Mouse (Mus musculus) heart, adult 9 months (tissue): Measurements from ENCODE around the gene Hrasls.
A peak's percentile ranks its signal among the peaks of the same experiment; 100 is the strongest.

Source experiments
- DNase-seq, 2 experiments: peaks; one replicate each; pipeline ENCODE4 v3.0.0; 2022; ENCODE audit warnings: low spot score in 2 of 2

Hrasls gene

DNA sequence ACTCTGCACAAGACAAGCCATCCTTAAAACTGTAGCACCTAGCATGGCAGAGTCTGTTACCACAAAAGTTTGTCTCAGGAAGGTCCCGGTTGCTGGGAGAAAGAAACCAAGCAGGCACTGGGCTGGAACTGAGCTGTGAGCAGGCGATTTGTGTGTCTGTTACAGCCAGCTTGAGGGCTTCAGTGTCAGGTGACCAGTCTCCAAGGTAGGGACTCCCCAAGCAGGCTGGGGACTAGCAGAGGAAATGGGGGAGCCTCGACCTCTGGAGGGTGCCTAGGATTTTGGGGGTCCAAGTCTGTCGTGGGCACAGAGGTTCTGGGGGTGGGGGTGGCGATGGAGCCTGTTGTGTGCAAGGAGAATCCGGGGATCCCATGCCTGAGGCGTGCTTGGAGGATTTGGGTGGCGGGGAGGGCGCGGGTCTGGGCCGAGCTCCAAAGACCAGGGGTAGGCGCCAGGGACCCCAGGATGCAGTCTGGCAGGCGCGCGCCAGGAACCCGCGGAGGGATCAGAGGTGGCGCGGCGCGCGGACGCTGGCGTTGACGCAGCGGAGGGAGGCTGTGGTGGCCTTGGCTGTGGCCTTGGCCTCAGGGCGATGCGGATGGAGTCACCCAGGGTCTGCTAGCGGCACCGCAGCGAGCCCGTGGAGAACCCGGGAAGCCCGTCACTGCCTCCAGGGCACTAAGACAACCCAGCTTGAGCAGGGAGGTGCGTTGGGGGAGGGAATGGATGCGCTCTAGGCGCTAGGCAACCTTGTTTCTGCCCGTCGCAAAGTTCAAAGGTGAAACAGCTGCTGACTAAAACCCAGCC lies at the start of gene Hrasls:
Hrasls (plus strand) TSS at position 91 of the 807 bp plus-strand sequence.
- peak; percentile 14 to 24 for DNase-seq

DNA sequence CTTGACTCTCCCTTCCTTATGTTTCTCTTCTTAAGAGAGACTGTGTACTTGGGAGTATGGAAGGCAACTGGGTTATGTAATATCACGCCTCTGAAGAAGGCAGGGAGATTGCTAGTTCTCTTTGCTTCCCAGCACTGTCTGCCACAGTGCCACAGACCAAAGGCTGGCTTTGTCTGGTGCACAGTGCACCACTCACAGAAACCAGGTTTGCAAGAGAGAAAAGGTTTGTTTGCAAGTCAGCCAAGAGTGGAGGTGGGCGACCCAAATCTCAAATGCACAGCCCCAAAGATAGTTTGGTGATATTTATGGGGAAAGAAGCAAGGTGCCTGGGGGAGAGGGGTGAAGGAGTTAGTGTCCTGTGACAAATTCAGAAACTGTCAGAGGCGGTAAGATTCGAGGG lies 47.2 kb upstream of the Hrasls start:
- no peak for DNase-seq

- no peak for DNase-seq
Observed at GRCm38 (mm10) chr16:29167051-29167450, 42.4 kb upstream of the Hrasls start.

DNA sequence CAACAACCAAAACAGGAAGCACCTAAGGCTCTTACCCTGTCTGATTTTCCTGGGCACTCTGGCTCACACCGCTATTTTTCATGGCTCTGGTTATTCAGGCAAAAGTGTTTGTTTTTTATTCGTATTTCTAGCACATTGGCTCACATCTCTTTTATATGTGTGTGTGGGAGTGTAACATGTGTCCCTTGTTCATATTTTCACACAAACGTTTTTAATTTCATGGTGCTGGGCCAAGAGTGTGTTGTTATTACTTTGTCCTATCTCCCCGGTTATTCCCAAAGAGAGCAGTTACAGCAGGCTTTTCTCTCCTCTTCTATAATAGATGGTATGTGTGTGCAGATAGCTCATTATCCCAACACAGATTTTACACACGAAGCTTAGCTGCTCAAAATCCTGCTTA lies 37.8 kb upstream of the Hrasls start:
- DNase-seq = no peak

GRCm38 (mm10) chr16:29173201-29173600 lies 36.3 kb upstream of the Hrasls start:
- no peak for DNase-seq

DNA sequence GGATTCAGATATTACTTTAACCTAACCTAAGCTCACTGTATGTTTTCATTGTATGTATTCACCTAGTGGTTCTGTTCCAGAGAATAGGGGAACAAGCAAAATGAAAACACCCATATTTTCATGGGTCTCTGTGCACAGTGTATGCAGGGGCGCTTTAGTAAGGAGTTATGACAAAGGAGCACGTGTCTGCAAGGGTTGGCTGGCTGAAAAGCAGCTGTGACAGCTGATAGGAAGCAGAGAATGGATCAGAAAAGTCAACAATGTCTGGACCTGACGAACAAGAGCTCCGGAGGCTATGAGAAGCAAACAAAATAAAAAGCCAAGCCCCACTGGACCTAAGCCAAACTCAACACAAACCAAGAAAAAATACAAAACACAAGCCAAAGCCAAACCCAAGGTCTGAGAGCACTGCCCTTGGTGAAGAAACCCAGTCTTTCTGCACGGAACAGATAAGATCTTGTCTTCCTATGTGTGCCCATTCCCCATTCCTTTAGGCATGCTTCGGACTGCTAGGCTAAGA lies 34.6 kb upstream of the Hrasls start:
- peak in 1 of 2 experiments; percentile 3 for DNase-seq

GRCm38 (mm10) chr16:29192911-29193310 lies 16.6 kb upstream of the Hrasls start:
- no peak for DNase-seq

DNA sequence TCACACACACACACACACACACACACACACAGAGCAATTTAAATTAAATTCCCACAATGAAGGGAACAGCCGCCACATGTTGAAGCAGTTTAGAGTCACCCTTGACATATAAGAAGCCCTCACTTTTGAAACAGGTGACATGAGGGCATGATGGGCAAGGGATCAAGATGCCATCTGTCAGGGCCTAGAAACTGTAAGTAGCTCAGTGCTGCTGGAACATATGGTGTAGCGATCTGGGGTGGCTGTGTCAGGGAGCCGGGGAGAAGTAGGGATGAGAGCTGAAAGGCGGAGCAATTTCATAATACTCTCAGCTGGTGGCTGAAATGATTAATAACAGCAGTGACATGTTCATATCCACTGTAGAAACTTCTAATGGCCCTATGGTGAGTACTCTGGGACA lies 15.5 kb upstream of the Hrasls start:
- no peak for DNase-seq

GRCm38 (mm10) chr16:29195156-29195555 lies 14.3 kb upstream of the Hrasls start:
- no peak for DNase-seq

DNA sequence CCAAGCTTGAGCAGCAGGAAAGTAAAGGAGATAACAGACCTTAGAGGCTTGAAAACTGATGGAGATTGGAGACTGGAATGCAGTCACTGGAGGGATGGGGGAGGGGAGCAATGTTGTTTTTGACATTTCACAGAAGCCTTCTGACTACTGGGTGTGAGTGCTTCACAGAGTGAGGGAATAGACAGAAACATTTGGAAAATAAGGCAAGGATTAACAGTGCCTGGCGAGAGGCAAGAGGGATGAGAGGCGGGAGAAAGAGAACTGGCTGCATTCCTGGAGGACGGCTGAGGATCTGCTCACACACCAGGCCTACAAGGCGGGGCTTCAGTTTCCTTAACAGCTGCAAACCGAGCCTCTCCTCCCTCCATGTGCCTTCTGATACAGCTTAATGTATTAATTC lies 11.0 kb upstream of the Hrasls start:
- DNase-seq = peak; percentile 13 to 19

DNA sequence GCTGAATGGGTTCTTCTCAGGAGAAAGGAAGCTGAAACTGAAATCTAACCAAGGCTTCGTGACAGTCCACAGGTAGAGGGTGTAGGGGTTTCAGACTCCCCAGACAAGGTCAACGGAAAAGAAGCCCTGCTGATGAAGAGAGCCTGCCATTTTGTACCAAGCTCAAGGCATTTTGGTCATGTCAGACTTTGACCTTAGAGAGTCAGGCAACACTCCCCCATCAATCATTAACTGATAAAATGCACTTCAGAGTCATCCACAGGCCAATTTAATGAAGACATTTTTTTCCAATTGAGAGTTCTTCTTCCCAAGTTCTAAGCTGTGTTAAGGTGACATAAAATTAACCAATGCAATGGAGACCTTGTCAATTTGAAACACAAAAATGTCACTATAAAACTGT lies 8.3 kb upstream of the Hrasls start:
- DNase-seq = no peak

- DNase-seq = no peak
Observed at GRCm38 (mm10) chr16:29204875-29205274, 4.6 kb upstream of the Hrasls start.

GRCm38 (mm10) chr16:29205581-29205980 lies 3.9 kb upstream of the Hrasls start:
- DNase-seq = no peak

DNA sequence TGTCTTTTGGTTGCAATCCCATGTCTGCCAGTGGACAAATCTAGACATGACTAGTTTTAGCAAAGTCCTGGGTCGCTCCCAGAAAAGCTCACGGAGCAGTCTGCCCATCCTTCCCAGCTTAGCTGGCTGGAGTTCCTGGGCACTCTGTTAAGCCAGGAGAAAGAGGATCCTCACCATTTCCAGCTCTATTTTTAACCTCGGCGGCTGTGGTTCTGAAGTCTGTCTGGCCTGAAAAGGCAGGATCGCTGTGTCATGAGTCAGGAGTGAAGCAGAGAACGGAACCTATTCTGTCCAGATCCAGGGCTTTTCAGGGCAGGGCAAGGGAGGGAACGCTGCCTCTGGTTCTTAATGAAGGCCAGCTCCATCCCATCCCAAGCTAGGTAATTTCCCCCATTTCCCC lies 654 bp upstream of the Hrasls start:
- DNase-seq = peak; percentile 63 to 71

- no peak for DNase-seq
Observed at GRCm38 (mm10) chr16:29216395-29217295, 7.2 kb downstream of the Hrasls start.

DNA sequence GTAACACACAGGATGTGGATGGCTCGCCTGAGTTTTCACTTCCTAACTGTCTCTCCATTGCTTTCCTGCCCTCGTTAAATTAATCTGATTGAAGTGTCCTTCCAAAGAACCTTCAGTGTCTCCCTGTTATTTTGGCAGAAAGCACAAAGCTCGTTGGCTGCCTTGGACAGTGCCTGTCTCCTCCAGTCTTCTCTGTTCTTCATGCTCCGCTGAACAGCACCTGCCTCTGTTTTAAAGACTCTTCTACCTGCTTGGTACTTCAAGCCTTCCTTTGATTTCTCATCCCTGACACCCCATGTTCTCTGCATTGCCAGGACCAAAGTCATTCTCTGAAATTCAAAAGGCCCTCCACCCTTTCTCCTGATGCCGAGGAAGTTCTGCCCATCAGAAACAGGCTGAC lies 26.5 kb downstream of the Hrasls start:
- no peak for DNase-seq

- DNase-seq = no peak
Observed at GRCm38 (mm10) chr16:29254325-29254724, 44.8 kb downstream of the Hrasls start.
